Mouse (Mus musculus) MEL (cell line): ENCODE data around the gene Dhps. TPM values are rescaled to one million over a fixed set of nuclear protein-coding genes. Genes with fewer than 3 reads are reported as not detected.

Experiments
- DNase-seq: peaks from one replicate; pipeline ENCODE4 v3.0.0; 2011; ENCODE audit warnings: low read depth, low spot score
- H3K27ac ChIP-seq: 2 replicates; pipeline ENCODE4 v1.5.1; 2012; ENCODE audit warnings: low read depth, mild to moderate bottlenecking, control low read depth, low read length, moderate library complexity; ENCODE audit not compliant: control insufficient read depth
- H3K27me3 ChIP-seq, 2 experiments: fragments of 150-350 bp in 1 of 2; sonication (generic) in 1 of 2; 2 replicates each; pipeline ENCODE4 v1.6.1; 2012; ENCODE audit warnings: low read length in 2 of 2, mild to moderate bottlenecking in 2 of 2, improper control_type of control experiment in 1 of 2, moderate library complexity in 1 of 2; ENCODE audit not compliant: insufficient read depth in 2 of 2, control insufficient read depth in 1 of 2
- H3K36me3 ChIP-seq, 2 experiments: 2 replicates each; pipeline ENCODE4 v1.6.1; 2012 to 2014; ENCODE audit warnings: low read length in 2 of 2, improper control_type of control experiment in 1 of 2, inconsistent platforms in 1 of 2, mild to moderate bottlenecking in 1 of 2; ENCODE audit not compliant: insufficient read depth in 2 of 2, control insufficient read depth in 1 of 2
- H3K4me1 ChIP-seq, 2 experiments: fragments of 150-350 bp in 1 of 2; sonication (generic) in 1 of 2; 2 replicates each; pipeline ENCODE4 v1.6.1; 2012; ENCODE audit warnings: low read length in 2 of 2, improper control_type of control experiment in 1 of 2, mild to moderate bottlenecking in 1 of 2; ENCODE audit not compliant: insufficient read depth in 2 of 2, control insufficient read depth in 1 of 2
- H3K4me3 ChIP-seq, 2 experiments: fragments of 150-350 bp in 1 of 2; sonication (generic) in 1 of 2; 2 replicates each; pipeline ENCODE4 v1.5.1; 2012; ENCODE audit warnings: low read depth in 2 of 2, low read length in 2 of 2, mild to moderate bottlenecking in 2 of 2, moderate library complexity in 2 of 2, control low read depth in 1 of 2, improper control_type of control experiment in 1 of 2; ENCODE audit not compliant: control insufficient read depth in 1 of 2, insufficient read depth in 1 of 2
- H3K79me2 ChIP-seq: 2 replicates; pipeline ENCODE4 v1.6.1; 2012; ENCODE audit warnings: mild to moderate bottlenecking, low read length, moderate library complexity; ENCODE audit not compliant: control insufficient read depth, poor library complexity, insufficient read depth
- H3K9ac ChIP-seq: 2 replicates; pipeline ENCODE4 v1.6.1; 2012; ENCODE audit warnings: low read depth, mild to moderate bottlenecking, control low read depth, low read length, moderate library complexity; ENCODE audit not compliant: control insufficient read depth, poor library complexity, severe bottlenecking
- H3K9me3 ChIP-seq: fragments of 150-350 bp; sonication (generic); replicated peaks from 2 replicates; pipeline ENCODE4 v1.6.1; 2012; ENCODE audit warnings: mild to moderate bottlenecking, low read length, improper control_type of control experiment, moderate library complexity; ENCODE audit not compliant: insufficient read depth
- BHLHE40 ChIP-seq: IDR thresholded peaks from 2 replicates; pipeline ENCODE4 v1.6.1; 2012; ENCODE audit warnings: low read depth, mild to moderate bottlenecking, inconsistent platforms, low read length, improper control_type of control experiment, borderline replicate concordance
- CHD1 ChIP-seq: IDR thresholded peaks from 2 replicates; pipeline ENCODE4 v1.6.1; 2012; ENCODE audit warnings: low read depth, mild to moderate bottlenecking, inconsistent platforms, low read length, improper control_type of control experiment
- CHD2 ChIP-seq: IDR thresholded peaks from 2 replicates; pipeline ENCODE4 v1.6.1; 2011; ENCODE audit warnings: low read length, improper control_type of control experiment
- CTCF ChIP-seq, 3 experiments: IDR thresholded peaks in 2 of 3; conservative IDR thresholded peaks in 1 of 3; 2 replicates each; pipeline ENCODE4 v1.5.1; 2011 to 2012; ENCODE audit warnings: low read length in 3 of 3, low read depth in 2 of 3, mild to moderate bottlenecking in 2 of 3, improper control_type of control experiment in 1 of 3, inconsistent platforms in 1 of 3, mixed read lengths in 1 of 3, moderate library complexity in 1 of 3; ENCODE audit not compliant: control insufficient read depth in 1 of 3, insufficient read depth in 1 of 3, poor library complexity in 1 of 3, severe bottlenecking in 1 of 3
- E2F4 ChIP-seq: IDR thresholded peaks from 2 replicates; pipeline ENCODE4 v1.6.1; 2011; ENCODE audit warnings: low read depth, low read length, improper control_type of control experiment, borderline replicate concordance
- ELF1 ChIP-seq: IDR thresholded peaks from 2 replicates; pipeline ENCODE4 v1.6.1; 2014; ENCODE audit warnings: low read depth, mild to moderate bottlenecking, inconsistent platforms, low read length, improper control_type of control experiment, moderate library complexity
- EP300 ChIP-seq, 2 experiments: IDR thresholded peaks; 2 replicates each; pipeline ENCODE4 v1.6.1; 2011; ENCODE audit warnings: improper control_type of control experiment in 2 of 2, low read length in 2 of 2, low read depth in 1 of 2, mild to moderate bottlenecking in 1 of 2
- GABPA ChIP-seq: IDR thresholded peaks from 2 replicates; pipeline ENCODE4 v1.6.1; 2012; ENCODE audit warnings: low read depth, mild to moderate bottlenecking, inconsistent platforms, low read length, improper control_type of control experiment, moderate library complexity
- GATA1 ChIP-seq: IDR thresholded peaks from 2 replicates; pipeline ENCODE4 v1.6.1; 2011; ENCODE audit warnings: low read depth, low read length, improper control_type of control experiment
- HCFC1 ChIP-seq: IDR thresholded peaks from 2 replicates; pipeline ENCODE4 v1.6.1; 2012; ENCODE audit warnings: low read depth, mild to moderate bottlenecking, inconsistent platforms, low read length, improper control_type of control experiment, moderate library complexity
- JUND ChIP-seq: IDR thresholded peaks from 2 replicates; pipeline ENCODE4 v1.6.1; 2011; ENCODE audit warnings: low read depth, mild to moderate bottlenecking, improper control_type of control experiment, low read length
- KAT2A ChIP-seq: conservative IDR thresholded peaks from 2 replicates; pipeline ENCODE4 v1.6.1; 2012; ENCODE audit warnings: low read depth, low read length, improper control_type of control experiment, inconsistent platforms
- MAFK ChIP-seq: IDR thresholded peaks from 2 replicates; pipeline ENCODE4 v1.6.1; 2011; ENCODE audit warnings: low read depth, mild to moderate bottlenecking, low read length, improper control_type of control experiment, borderline replicate concordance
- MAX ChIP-seq: IDR thresholded peaks from 2 replicates; pipeline ENCODE4 v1.6.1; 2011; ENCODE audit warnings: low read length, improper control_type of control experiment
- MAZ ChIP-seq: IDR thresholded peaks from 2 replicates; pipeline ENCODE4 v1.6.1; 2012; ENCODE audit warnings: low read depth, mild to moderate bottlenecking, inconsistent platforms, low read length, improper control_type of control experiment
- MEF2A ChIP-seq: IDR thresholded peaks from 2 replicates; pipeline ENCODE4 v1.6.1; 2014; ENCODE audit warnings: low read depth, mild to moderate bottlenecking, inconsistent platforms, low read length, improper control_type of control experiment; ENCODE audit not compliant: poor library complexity, insufficient replicate concordance, severe bottlenecking; ENCODE audit errors: extremely low read depth
- MXI1 ChIP-seq: IDR thresholded peaks from 2 replicates; pipeline ENCODE4 v1.6.1; 2011; ENCODE audit warnings: mild to moderate bottlenecking, low read depth, low read length, improper control_type of control experiment
- MYB ChIP-seq: IDR thresholded peaks from 2 replicates; pipeline ENCODE4 v1.6.1; 2011; ENCODE audit warnings: mild to moderate bottlenecking, low read depth, low read length, improper control_type of control experiment
- MYC ChIP-seq: IDR thresholded peaks from 2 replicates; pipeline ENCODE4 v1.6.1; 2011; ENCODE audit warnings: low read depth, mild to moderate bottlenecking, low read length, improper control_type of control experiment, moderate library complexity
- NELFE ChIP-seq: IDR thresholded peaks from 2 replicates; pipeline ENCODE4 v1.6.1; 2011; ENCODE audit warnings: low read depth, low read length, improper control_type of control experiment
- POLR2A ChIP-seq, 2 experiments: IDR thresholded peaks; 2 replicates each; pipeline ENCODE4 v1.6.1; 2011 to 2012; ENCODE audit warnings: low read length in 2 of 2, mild to moderate bottlenecking in 2 of 2, control low read depth in 1 of 2, improper control_type of control experiment in 1 of 2, low read depth in 1 of 2, moderate library complexity in 1 of 2; ENCODE audit not compliant: control insufficient read depth in 1 of 2, insufficient read depth in 1 of 2, poor library complexity in 1 of 2
- POLR2AphosphoS5 ChIP-seq: IDR thresholded peaks from 2 replicates; pipeline ENCODE4 v1.6.1; 2012; ENCODE audit warnings: low read depth, borderline replicate concordance, mild to moderate bottlenecking, inconsistent platforms, low read length, moderate library complexity, mixed read lengths
- RAD21 ChIP-seq: IDR thresholded peaks from 2 replicates; pipeline ENCODE4 v1.6.1; 2011; ENCODE audit warnings: mild to moderate bottlenecking, low read depth, low read length, improper control_type of control experiment
- RCOR1 ChIP-seq: IDR thresholded peaks from 2 replicates; pipeline ENCODE4 v1.6.1; 2012; ENCODE audit warnings: low read depth, mild to moderate bottlenecking, inconsistent platforms, low read length, improper control_type of control experiment
- SIN3A ChIP-seq: IDR thresholded peaks from 2 replicates; pipeline ENCODE4 v1.6.1; 2012; ENCODE audit warnings: low read length, improper control_type of control experiment, inconsistent platforms
- SMC3 ChIP-seq: IDR thresholded peaks from 2 replicates; pipeline ENCODE4 v1.6.1; 2011; ENCODE audit warnings: low read depth, low read length, improper control_type of control experiment
- TAL1 ChIP-seq: IDR thresholded peaks from 2 replicates; pipeline ENCODE4 v1.6.1; 2012; ENCODE audit warnings: mild to moderate bottlenecking, inconsistent platforms, low read length, moderate library complexity, mixed read lengths
- TBP ChIP-seq: IDR thresholded peaks from 2 replicates; pipeline ENCODE4 v1.8.0; 2011; ENCODE audit warnings: low read depth, low read length, improper control_type of control experiment
- TCF12 ChIP-seq: IDR thresholded peaks from 2 replicates; pipeline ENCODE4 v1.6.1; 2014; ENCODE audit warnings: low read depth, mild to moderate bottlenecking, inconsistent platforms, low read length, improper control_type of control experiment, moderate library complexity
- UBTF ChIP-seq: IDR thresholded peaks from 2 replicates; pipeline ENCODE4 v1.6.1; 2012; ENCODE audit warnings: low read depth, mild to moderate bottlenecking, inconsistent platforms, low read length, improper control_type of control experiment, moderate library complexity, borderline replicate concordance; ENCODE audit not compliant: insufficient read depth
- USF1 ChIP-seq: IDR thresholded peaks from 2 replicates; pipeline ENCODE4 v1.6.1; 2014; ENCODE audit warnings: low read depth, mild to moderate bottlenecking, inconsistent platforms, low read length, improper control_type of control experiment, moderate library complexity
- USF2 ChIP-seq, 2 experiments: IDR thresholded peaks; 2 replicates each; pipeline ENCODE4 v1.6.1; 2011 to 2012; ENCODE audit warnings: improper control_type of control experiment in 2 of 2, low read length in 2 of 2, borderline replicate concordance in 1 of 2, inconsistent platforms in 1 of 2, low read depth in 1 of 2, mild to moderate bottlenecking in 1 of 2; ENCODE audit not compliant: insufficient read depth in 1 of 2
- ZC3H11A ChIP-seq: IDR thresholded peaks from 2 replicates; pipeline ENCODE4 v1.6.1; 2012; ENCODE audit warnings: low read depth, mild to moderate bottlenecking, inconsistent platforms, low read length, improper control_type of control experiment
- ZKSCAN1 ChIP-seq: IDR thresholded peaks from 2 replicates; pipeline ENCODE4 v1.6.1; 2012; ENCODE audit warnings: low read depth, mild to moderate bottlenecking, inconsistent platforms, low read length, improper control_type of control experiment, moderate library complexity
- ZMIZ1 ChIP-seq: IDR thresholded peaks from 2 replicates; pipeline ENCODE4 v1.6.1; 2012; ENCODE audit warnings: low read depth, mild to moderate bottlenecking, inconsistent platforms, low read length, improper control_type of control experiment, moderate library complexity
- ZNF384 ChIP-seq: IDR thresholded peaks from 2 replicates; pipeline ENCODE4 v1.6.1; 2012; ENCODE audit warnings: low read depth, mild to moderate bottlenecking, inconsistent platforms, low read length, improper control_type of control experiment
- polyA plus RNA-seq, 2 experiments: library from polyadenylated mRNA; stranded (reverse) in 1 of 2; unstranded in 1 of 2; fragments of >175 nt in 1 of 2; fragments of >200 nt in 1 of 2; gene quantifications; 2 replicates each; pipeline versions ENCODE4 v1.2.1 to v1.2.4; 2012; ENCODE audit warnings: low replicate concordance in 2 of 2, low read depth in 1 of 2; ENCODE audit not compliant: insufficient read length in 2 of 2, insufficient read depth in 1 of 2, missing spikeins in 1 of 2
- total RNA-seq: library from RNA; depleted of rRNA; stranded (reverse); fragments of 300-350 nt; gene quantifications from 2 replicates; pipeline ENCODE4 v1.2.3, GENCODE M21; 2012

Dhps gene
- total and polyA plus RNA-seq, 3 experiments = 44.6 to 68.3 TPM; not detected in 1

DNA sequence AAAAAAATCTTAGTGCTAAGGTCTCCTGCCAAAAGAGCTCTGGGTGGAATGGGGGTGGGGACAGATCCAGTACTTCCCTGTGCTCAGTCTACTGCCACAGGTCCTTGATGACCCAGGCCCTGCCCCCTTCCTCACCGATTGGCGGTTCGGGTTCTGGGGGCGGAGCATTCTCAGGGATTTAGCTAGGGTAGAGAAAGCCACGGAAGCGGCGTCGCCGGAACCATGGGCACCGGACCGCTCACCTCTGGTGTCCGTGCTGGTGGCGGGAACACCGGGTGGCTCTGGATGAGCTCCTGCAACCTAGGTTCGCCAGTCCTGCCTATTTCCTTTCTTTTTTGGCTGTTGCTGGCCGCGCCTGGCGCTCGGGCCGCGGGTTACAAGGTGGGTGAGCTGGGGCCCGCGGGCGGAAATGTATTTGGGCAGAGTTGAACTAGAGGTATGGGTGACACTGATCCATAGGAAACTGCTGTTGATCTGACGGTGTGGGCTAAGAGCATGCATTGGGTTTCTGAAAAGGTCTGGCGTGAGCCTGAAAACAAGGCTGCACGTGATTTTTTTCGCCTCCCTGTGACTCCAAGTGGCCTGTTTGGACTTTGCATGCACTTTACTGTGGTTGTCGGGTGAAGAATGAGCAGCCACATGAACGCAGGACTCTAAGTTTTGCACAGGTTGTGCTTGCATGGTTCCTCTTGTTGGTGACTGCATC is 11.7 kb downstream of the Dhps start, which contains the start of gene Man2b1:
Man2b1 (plus strand) TSS at position 163 of the 706 bp plus-strand sequence.
- Histone ChIP-seq H3K27me3 (no peaks in the 10 kb centered on the region), H3K36me3 (peaks cover 0 to 19% of the 10 kb centered on the region in 2 experiments; a peak in 2 of 4 replicates), H3K4me3 (peak within 1 kb of the TSS; percentile 54 to 76), H3K27ac (peak within 1 kb of the TSS; percentile 94), H3K79me2 (peaks cover 10% of the 10 kb centered on the region), H3K4me1 (peaks cover 8 to 30% of the 10 kb centered on the region in 2 experiments), H3K9ac (peak within 1 kb of the TSS; percentile 63), H3K9me3 (no peaks in the 10 kb centered on the region)
- DNase-seq = peak; percentile 95
- TF ChIP-seq JUND (no peak), TAL1 (no peak), ELF1 (peak; percentile 46; the same call in 1 of the 2 replicates), SIN3A (no peak), USF1 (peak; percentile 66), POLR2A (IDR thresholded peaks at IDR 0.05; ENCODE audit: control insufficient read depth in 1 of 2, insufficient read depth in 1 of 2, low read depth in 1 of 2, low read length in 2 of 2, poor library complexity in 1 of 2) (peak; percentile 66 to 80; a peak in 3 of 4 replicates), HCFC1 (peak; percentile 40; the same call in 1 of the 2 replicates), EP300 (IDR thresholded peaks at IDR 0.05; ENCODE audit: low read depth in 1 of 2, low read length in 2 of 2) (0 out of 4 replicates have a peak, but pooled peaks of 1 of the 2 experiments have one; percentile 15), TBP (peak; percentile 68; the same call in 1 of the 2 replicates), MYB (no peak), NELFE (peak; percentile 59), MAFK (no peak), UBTF (no peak), CTCF (IDR thresholded peaks at IDR 0.05 in 2 of 3, conservative IDR thresholded peaks at IDR 0.05 in 1 of 3; ENCODE audit: control insufficient read depth in 1 of 3, insufficient read depth in 1 of 3, low read depth in 2 of 3, low read length in 3 of 3, poor library complexity in 1 of 3, severe bottlenecking in 1 of 3) (peak in 1 of 3 experiments; percentile 25; a peak in 1 of 6 replicates), KAT2A (no peak), MAZ (0 out of 2 replicates have a peak, but pooled peaks have one; percentile 52), GABPA (no peak), MAX (peak; percentile 59; the same call in 1 of the 2 replicates), CHD1 (no peak), MXI1 (peak; percentile 64; the same call in 1 of the 2 replicates), SMC3 (no peak), BHLHE40 (peak; percentile 76; the same call in 1 of the 2 replicates), CHD2 (no peak), ZMIZ1 (peak; percentile 79; the same call in 1 of the 2 replicates), ZKSCAN1 (no peak), E2F4 (no peak), RCOR1 (no peak), ZC3H11A (no peak), GATA1 (no peak), MYC (no peak), MEF2A (no peak), POLR2AphosphoS5 (no peak), RAD21 (no peak), ZNF384 (no peak), TCF12 (no peak), USF2 (IDR thresholded peaks at IDR 0.05; ENCODE audit: borderline replicate concordance in 1 of 2, insufficient read depth in 1 of 2, low read depth in 1 of 2, low read length in 2 of 2) (no peak)
